Mouse (Mus musculus): Measurements from ENCODE around the gene Dbr1. TPM values are rescaled to one million over a fixed set of nuclear protein-coding genes. Genes with fewer than 3 reads are reported as not detected.

Dbr1 gene
- total and polyA plus RNA-seq, 3 experiments = 51.6 to 53.7 TPM; not detected in 1

DNA sequence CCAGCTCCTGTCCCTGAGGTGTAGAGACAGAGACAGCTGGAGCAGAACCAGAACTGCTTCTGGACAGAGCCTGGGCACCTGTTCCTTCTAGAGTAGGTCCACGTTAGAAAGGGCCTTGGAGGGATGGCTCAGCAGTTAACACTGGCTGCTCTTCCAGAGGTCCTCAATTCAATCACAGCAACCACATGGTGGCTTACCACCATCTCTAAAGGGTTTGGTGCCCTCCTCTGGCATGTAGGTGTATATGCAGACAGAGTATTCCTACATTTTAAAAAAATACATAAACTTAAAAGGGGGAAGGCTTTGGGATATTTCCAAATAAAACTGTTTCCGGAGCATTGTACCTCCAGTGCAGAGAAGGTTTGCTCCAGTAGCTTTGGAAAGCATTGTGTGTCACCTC lies 5.1 kb downstream of the Dbr1 start (continued):
- no peak for TF ChIP-seq USF2 (IDR thresholded peaks at IDR 0.05; ENCODE audit: borderline replicate concordance in 1 of 2, insufficient read depth in 1 of 2, low read depth in 1 of 2, low read length in 2 of 2)
- TF ChIP-seq CTCF (IDR thresholded peaks at IDR 0.05 in 2 of 3, conservative IDR thresholded peaks at IDR 0.05 in 1 of 3; ENCODE audit: control insufficient read depth in 1 of 3, insufficient read depth in 1 of 3, low read depth in 2 of 3, low read length in 3 of 3, poor library complexity in 1 of 3, severe bottlenecking in 1 of 3) = peak; percentile 40 to 77 (median 53); a peak in 5 of 6 replicates
- peak; percentile 90 for TF ChIP-seq MYC (IDR thresholded peaks at IDR 0.05; ENCODE audit: low read depth, low read length)

GRCm38 (mm10) chr9:99587505-99588202 lies 12.1 kb downstream of the Dbr1 start:
- no peak overlapping the region for H3K4me3 ChIP-seq (ENCODE audit: control insufficient read depth in 1 of 2, insufficient read depth in 1 of 2, low read depth in 2 of 2, low read length in 2 of 2)

GRCm38 (mm10) chr9:99591144-99591543 lies 15.5 kb downstream of the Dbr1 start:
- no peak for DNase-seq (ENCODE audit: low read depth, low spot score)
- Histone ChIP-seq H3K9me3 (replicated peaks; ENCODE audit: insufficient read depth, low read length) (no peaks in the 10 kb centered on the region), H3K4me1 (ENCODE audit: control insufficient read depth in 1 of 2, insufficient read depth in 2 of 2, low read length in 2 of 2) (no peaks in the 10 kb centered on the region), H3K79me2 (ENCODE audit: control insufficient read depth, insufficient read depth, low read length, poor library complexity) (no peaks in the 10 kb centered on the region), H3K36me3 (ENCODE audit: control insufficient read depth in 1 of 2, insufficient read depth in 2 of 2, low read length in 2 of 2) (no peaks in the 10 kb centered on the region), H3K27me3 (ENCODE audit: control insufficient read depth in 1 of 2, insufficient read depth in 2 of 2, low read length in 2 of 2) (no peaks in the 10 kb centered on the region), H3K9ac (ENCODE audit: control insufficient read depth, low read depth, low read length, poor library complexity, severe bottlenecking) (no peak overlapping the region), H3K4me3 (ENCODE audit: control insufficient read depth in 1 of 2, insufficient read depth in 1 of 2, low read depth in 2 of 2, low read length in 2 of 2) (no peak overlapping the region), H3K27ac (ENCODE audit: control insufficient read depth, low read depth, low read length) (no peak overlapping the region)
- TF ChIP-seq POLR2A (IDR thresholded peaks at IDR 0.05; ENCODE audit: control insufficient read depth in 1 of 2, insufficient read depth in 1 of 2, low read depth in 1 of 2, low read length in 2 of 2, poor library complexity in 1 of 2) (no peak), E2F4 (IDR thresholded peaks at IDR 0.05; ENCODE audit: borderline replicate concordance, low read depth, low read length) (no peak), GABPA (IDR thresholded peaks at IDR 0.05; ENCODE audit: low read depth, low read length) (no peak)

More at GRCm38 (mm10) chr9:99587505-99588202, 12.1 kb downstream of the Dbr1 start:
- Histone ChIP-seq H3K36me3 (ENCODE audit: control insufficient read depth in 1 of 2, insufficient read depth in 2 of 2, low read length in 2 of 2) (peaks cover 0 to 7% of the 10 kb centered on the region in 2 experiments; a peak in 1 of 4 replicates), H3K27ac (ENCODE audit: control insufficient read depth, low read depth, low read length) (no peak overlapping the region), H3K27me3 (ENCODE audit: control insufficient read depth in 1 of 2, insufficient read depth in 2 of 2, low read length in 2 of 2) (no peaks in the 10 kb centered on the region), H3K79me2 (ENCODE audit: control insufficient read depth, insufficient read depth, low read length, poor library complexity) (no peaks in the 10 kb centered on the region), H3K9ac (ENCODE audit: control insufficient read depth, low read depth, low read length, poor library complexity, severe bottlenecking) (no peak overlapping the region), H3K4me1 (ENCODE audit: control insufficient read depth in 1 of 2, insufficient read depth in 2 of 2, low read length in 2 of 2) (no peaks in the 10 kb centered on the region), H3K9me3 (replicated peaks; ENCODE audit: insufficient read depth, low read length) (no peaks in the 10 kb centered on the region)
- TF ChIP-seq ELF1 (IDR thresholded peaks at IDR 0.05; ENCODE audit: low read depth, low read length) = no peak
- peak; percentile 67 for TF ChIP-seq SMC3 (IDR thresholded peaks at IDR 0.05; ENCODE audit: low read depth, low read length)
- peak; percentile 39 for TF ChIP-seq RAD21 (IDR thresholded peaks at IDR 0.05; ENCODE audit: low read depth, low read length)
- TF ChIP-seq POLR2AphosphoS5 (IDR thresholded peaks at IDR 0.05; ENCODE audit: borderline replicate concordance, low read depth, low read length) = no peak
- no peak for TF ChIP-seq ZMIZ1 (IDR thresholded peaks at IDR 0.05; ENCODE audit: low read depth, low read length)
- TF ChIP-seq ZKSCAN1 (IDR thresholded peaks at IDR 0.05; ENCODE audit: low read depth, low read length) = no peak
- TF ChIP-seq E2F4 (IDR thresholded peaks at IDR 0.05; ENCODE audit: borderline replicate concordance, low read depth, low read length) = no peak
- no peak for TF ChIP-seq MXI1 (IDR thresholded peaks at IDR 0.05; ENCODE audit: low read depth, low read length)
- no peak for TF ChIP-seq TBP (IDR thresholded peaks at IDR 0.05; ENCODE audit: low read depth, low read length)
- TF ChIP-seq UBTF (IDR thresholded peaks at IDR 0.05; ENCODE audit: borderline replicate concordance, insufficient read depth, low read depth, low read length) = no peak
- no peak for TF ChIP-seq HCFC1 (IDR thresholded peaks at IDR 0.05; ENCODE audit: low read depth, low read length)
- no peak for TF ChIP-seq MYC (IDR thresholded peaks at IDR 0.05; ENCODE audit: low read depth, low read length)
- TF ChIP-seq ZC3H11A (IDR thresholded peaks at IDR 0.05; ENCODE audit: low read depth, low read length) = no peak
- TF ChIP-seq CTCF (IDR thresholded peaks at IDR 0.05 in 2 of 3, conservative IDR thresholded peaks at IDR 0.05 in 1 of 3; ENCODE audit: control insufficient read depth in 1 of 3, insufficient read depth in 1 of 3, low read depth in 2 of 3, low read length in 3 of 3, poor library complexity in 1 of 3, severe bottlenecking in 1 of 3) = peak; percentile 86 to 96 (median 93)
- no peak for TF ChIP-seq ZNF384 (IDR thresholded peaks at IDR 0.05; ENCODE audit: low read depth, low read length)
- TF ChIP-seq USF2 (IDR thresholded peaks at IDR 0.05; ENCODE audit: borderline replicate concordance in 1 of 2, insufficient read depth in 1 of 2, low read depth in 1 of 2, low read length in 2 of 2) = no peak
- TF ChIP-seq MEF2A (IDR thresholded peaks at IDR 0.05; ENCODE audit: extremely low read depth, insufficient replicate concordance, low read depth, low read length, poor library complexity, severe bottlenecking) = no peak
- TF ChIP-seq KAT2A (conservative IDR thresholded peaks at IDR 0.05; ENCODE audit: low read depth, low read length) = no peak
- no peak for TF ChIP-seq JUND (IDR thresholded peaks at IDR 0.05; ENCODE audit: low read depth, low read length)
- no peak for TF ChIP-seq POLR2A (IDR thresholded peaks at IDR 0.05; ENCODE audit: control insufficient read depth in 1 of 2, insufficient read depth in 1 of 2, low read depth in 1 of 2, low read length in 2 of 2, poor library complexity in 1 of 2)
- no peak for TF ChIP-seq TCF12 (IDR thresholded peaks at IDR 0.05; ENCODE audit: low read depth, low read length)
- TF ChIP-seq POLR2AphosphoS2 (IDR thresholded peaks at IDR 0.05; ENCODE audit: low read length) = no peak
- no peak for TF ChIP-seq BHLHE40 (IDR thresholded peaks at IDR 0.05; ENCODE audit: borderline replicate concordance, low read depth, low read length)
- TF ChIP-seq MAFK (IDR thresholded peaks at IDR 0.05; ENCODE audit: borderline replicate concordance, low read depth, low read length) = no peak
- TF ChIP-seq GABPA (IDR thresholded peaks at IDR 0.05; ENCODE audit: low read depth, low read length) = no peak
- TF ChIP-seq RCOR1 (IDR thresholded peaks at IDR 0.05; ENCODE audit: low read depth, low read length) = no peak
- DNase-seq (ENCODE audit: low read depth, low spot score) = peak; percentile 66

All from MEL (cell line).